Mouse (Mus musculus): Measurements from ENCODE around the gene Ahsg. TPM values are rescaled to one million over a fixed set of nuclear protein-coding genes. Genes with fewer than 3 reads are reported as not detected.

Gene Ahsg
- polyA plus RNA-seq (2015; fragmentation: Nextera tagmentation; extraction: Ambion mirVana): 0.24 TPM in 1 of 2 replicates, not detected in the other

GRCm38 (mm10) chr16:22890683-22891510, at the start of gene Ahsg:
Ahsg (plus strand) TSS chr16:22891277.
- H3K27ac ChIP-seq: no peak within 1 kb of the TSS
- 90% methylated on average over 11 of the region's 11 CpGs for WGBS
- no peak within 1 kb of the TSS for H3K9ac ChIP-seq (replicated peaks)
- no peaks in the 10 kb centered on the region for H3K9me3 ChIP-seq
- ATAC-seq: no peak
- no peaks in the 10 kb centered on the region for H3K36me3 ChIP-seq
- H3K4me1 ChIP-seq (replicated peaks): no peaks in the 10 kb centered on the region
- H3K27me3 ChIP-seq: no peaks in the 10 kb centered on the region
- H3K4me2 ChIP-seq (replicated peaks): no peak within 1 kb of the TSS
- H3K4me3 ChIP-seq (replicated peaks): no peak within 1 kb of the TSS

DNA sequence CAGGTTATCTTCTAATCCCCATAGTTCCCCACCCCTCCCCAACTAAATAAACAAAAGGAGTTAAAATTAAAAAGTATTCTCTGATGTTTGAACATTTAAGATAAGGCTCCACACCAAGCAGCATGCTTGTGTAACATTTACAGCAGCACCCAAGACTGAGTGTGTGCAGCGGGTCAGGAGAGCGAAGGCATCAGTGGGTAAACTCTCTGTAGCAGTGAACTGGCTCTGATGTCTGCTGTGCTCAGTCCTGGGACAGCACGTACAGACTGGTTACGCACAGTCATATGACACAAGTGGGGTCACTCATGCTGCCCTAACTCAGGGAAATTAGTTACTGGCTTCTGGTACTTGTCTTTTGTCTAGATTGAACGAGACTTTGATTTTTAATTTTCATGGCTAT, 48.2 kb upstream of the Ahsg start:
- H3K9me3 ChIP-seq: no peaks in the 10 kb centered on the region
- H3K4me3 ChIP-seq (replicated peaks): no peak overlapping the region
- no peak overlapping the region for H3K9ac ChIP-seq (replicated peaks)
- peaks cover 6% of the 10 kb centered on the region; the same call in 1 of the 2 replicates for H3K4me1 ChIP-seq (replicated peaks)
- H3K27me3 ChIP-seq: no peaks in the 10 kb centered on the region
- H3K4me2 ChIP-seq (replicated peaks): no peak overlapping the region
- 96% methylated on average over 5 of the region's 5 CpGs for WGBS
- H3K27ac ChIP-seq: no peak overlapping the region
- no peak for ATAC-seq
- peaks cover 16% of the 10 kb centered on the region for H3K36me3 ChIP-seq

GRCm38 (mm10) chr16:22844061-22844801, 46.8 kb upstream of the Ahsg start:
- peak overlapping the region; percentile 49 for H3K4me3 ChIP-seq (replicated peaks)
- H3K27ac ChIP-seq: 0 out of 2 replicates have a peak overlapping the region, but pooled peaks have one; percentile 20
- 7% methylated on average over 26 of the region's 26 CpGs for WGBS
- peaks cover 10% of the 10 kb centered on the region; the same call in 1 of the 2 replicates for H3K36me3 ChIP-seq
- H3K4me2 ChIP-seq (replicated peaks): peak overlapping the region; percentile 67
- H3K9ac ChIP-seq (replicated peaks): peak overlapping the region; percentile 73
- peaks cover 6% of the 10 kb centered on the region; the same call in 1 of the 2 replicates for H3K4me1 ChIP-seq (replicated peaks)
- ATAC-seq: peak; percentile 99
- H3K27me3 ChIP-seq: no peaks in the 10 kb centered on the region
- H3K9me3 ChIP-seq: no peaks in the 10 kb centered on the region

GRCm38 (mm10) chr16:22844834-22845233, 46.2 kb upstream of the Ahsg start:
- no peaks in the 10 kb centered on the region for H3K27me3 ChIP-seq
- peaks cover 6% of the 10 kb centered on the region; the same call in 1 of the 2 replicates for H3K4me1 ChIP-seq (replicated peaks)
- H3K36me3 ChIP-seq: peaks cover 4% of the 10 kb centered on the region; the same call in 1 of the 2 replicates
- H3K4me2 ChIP-seq (replicated peaks): peak overlapping the region; percentile 67
- H3K27ac ChIP-seq: no peak overlapping the region
- ATAC-seq: peak; percentile 9; the same call in 1 of the 2 replicates
- no peak overlapping the region for H3K9ac ChIP-seq (replicated peaks)
- WGBS: 79% methylated on average over 5 of the region's 5 CpGs
- H3K9me3 ChIP-seq: no peaks in the 10 kb centered on the region
- H3K4me3 ChIP-seq (replicated peaks): peak overlapping the region; percentile 49

DNA sequence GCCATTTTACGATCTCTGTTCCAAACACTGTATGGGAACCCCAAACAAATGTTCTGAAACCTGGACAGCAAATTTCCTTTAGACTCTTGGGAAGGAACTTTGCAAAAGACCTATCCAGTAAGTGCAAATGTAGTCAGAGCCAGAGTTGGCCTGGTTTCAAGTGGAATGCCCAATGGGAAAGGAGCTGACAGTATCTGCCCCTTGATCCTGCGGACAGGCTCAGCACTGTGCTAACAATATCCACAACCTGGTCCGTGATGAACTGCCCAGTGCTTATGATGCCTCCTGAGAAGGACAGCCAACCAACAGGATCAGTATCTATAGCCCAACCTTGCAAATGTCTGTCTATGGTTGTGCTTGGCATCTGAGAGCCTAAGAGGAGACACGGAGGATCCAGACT, 45.6 kb upstream of the Ahsg start:
- ATAC-seq: no peak

DNA sequence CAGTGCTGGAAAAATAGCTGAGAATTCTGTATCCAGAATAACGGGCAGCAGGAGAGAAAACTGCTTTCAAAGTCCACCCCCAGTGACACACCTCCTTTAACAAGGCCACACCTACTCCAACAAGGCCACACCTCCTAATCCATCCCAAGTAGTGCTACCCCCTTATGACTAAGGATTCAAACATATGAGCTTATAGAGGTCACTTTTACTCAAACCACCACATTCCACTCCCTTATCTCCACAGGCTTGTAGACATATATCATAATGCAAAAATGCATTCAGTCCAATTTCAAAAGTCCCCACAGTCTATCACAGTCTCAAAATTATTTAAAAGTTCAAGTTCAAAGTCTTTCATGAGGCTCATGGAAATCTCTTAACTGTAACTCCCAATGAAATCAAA, 43.4 kb upstream of the Ahsg start:
- ATAC-seq: no peak
- no peak overlapping the region for H3K4me3 ChIP-seq (replicated peaks)
- WGBS: 93% methylated on average over 1 of the region's 1 CpGs

More for the DNA sequence above, 45.6 kb upstream of the Ahsg start:
- Histone ChIP-seq H3K27me3 (no peaks in the 10 kb centered on the region), H3K4me1 (replicated peaks) (peaks cover 6% of the 10 kb centered on the region; the same call in 1 of the 2 replicates), H3K36me3 (no peaks in the 10 kb centered on the region), H3K4me3 (replicated peaks) (no peak overlapping the region), H3K27ac (no peak overlapping the region), H3K9ac (replicated peaks) (no peak overlapping the region), H3K9me3 (no peaks in the 10 kb centered on the region), H3K4me2 (replicated peaks) (no peak overlapping the region)
- 89% methylated on average over 4 of the region's 4 CpGs for WGBS

DNA sequence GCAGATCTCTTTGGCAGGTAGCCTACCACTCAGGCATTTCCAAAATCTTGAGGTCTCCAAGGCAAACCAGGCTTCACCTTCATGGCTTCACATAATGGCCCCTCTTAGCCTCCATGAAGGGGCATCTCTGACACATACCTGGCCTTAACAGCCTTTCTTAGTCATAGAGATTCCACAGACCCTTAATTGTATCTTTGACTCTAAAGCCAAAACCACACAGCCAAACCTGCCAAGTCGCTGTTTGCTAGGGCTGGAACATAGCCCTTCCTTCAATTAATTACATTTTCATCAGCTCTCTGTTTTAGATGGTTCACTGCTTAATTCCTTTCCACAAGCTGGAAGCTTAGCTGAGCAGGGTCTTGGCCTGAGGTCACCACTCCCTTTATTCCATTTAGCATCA, 42.7 kb upstream of the Ahsg start:
- H3K27ac ChIP-seq: no peak overlapping the region
- 88% methylated on average over 1 of the region's 1 CpGs for WGBS

More for the DNA sequence above, 43.4 kb upstream of the Ahsg start:
- peaks cover 6% of the 10 kb centered on the region; the same call in 1 of the 2 replicates for H3K4me1 ChIP-seq (replicated peaks)
- H3K27ac ChIP-seq: no peak overlapping the region
- no peak overlapping the region for H3K4me2 ChIP-seq (replicated peaks)
- H3K9me3 ChIP-seq: no peaks in the 10 kb centered on the region
- no peak overlapping the region for H3K9ac ChIP-seq (replicated peaks)
- no peaks in the 10 kb centered on the region for H3K27me3 ChIP-seq
- H3K36me3 ChIP-seq: no peaks in the 10 kb centered on the region

DNA sequence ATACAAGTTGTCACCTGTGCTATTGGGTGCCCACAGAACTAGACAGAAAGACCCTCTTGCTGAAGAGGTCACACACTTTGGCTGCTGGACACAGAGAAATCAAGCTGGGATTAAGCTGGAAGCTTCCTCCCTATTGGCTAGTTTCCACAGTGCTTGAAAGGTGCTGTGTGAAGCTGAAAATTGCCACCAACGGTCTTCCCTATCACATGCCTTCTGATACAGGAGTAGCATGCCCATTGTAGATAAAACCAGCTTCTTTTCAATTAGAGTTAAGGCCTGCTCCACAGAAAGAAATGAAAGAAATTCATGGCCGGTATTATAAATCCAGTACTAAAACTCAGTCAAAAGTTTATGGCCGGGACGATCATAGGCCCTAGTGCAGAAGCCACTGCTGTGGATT, 38.4 kb upstream of the Ahsg start:
- Histone ChIP-seq H3K9ac (replicated peaks) (no peak overlapping the region), H3K27ac (no peak overlapping the region), H3K9me3 (no peaks in the 10 kb centered on the region), H3K4me3 (replicated peaks) (no peak overlapping the region), H3K4me2 (replicated peaks) (no peak overlapping the region), H3K4me1 (replicated peaks) (peaks cover 8% of the 10 kb centered on the region), H3K27me3 (no peaks in the 10 kb centered on the region), H3K36me3 (no peaks in the 10 kb centered on the region)
- ATAC-seq: no peak
- 94% methylated on average over 4 of the region's 4 CpGs for WGBS

More for the DNA sequence above, 42.7 kb upstream of the Ahsg start:
- H3K4me3 ChIP-seq (replicated peaks): no peak overlapping the region
- peaks cover 6% of the 10 kb centered on the region; the same call in 1 of the 2 replicates for H3K4me1 ChIP-seq (replicated peaks)
- H3K4me2 ChIP-seq (replicated peaks): no peak overlapping the region
- H3K9me3 ChIP-seq: no peaks in the 10 kb centered on the region
- no peak overlapping the region for H3K9ac ChIP-seq (replicated peaks)
- H3K36me3 ChIP-seq: no peaks in the 10 kb centered on the region
- ATAC-seq: no peak
- no peaks in the 10 kb centered on the region for H3K27me3 ChIP-seq

DNA sequence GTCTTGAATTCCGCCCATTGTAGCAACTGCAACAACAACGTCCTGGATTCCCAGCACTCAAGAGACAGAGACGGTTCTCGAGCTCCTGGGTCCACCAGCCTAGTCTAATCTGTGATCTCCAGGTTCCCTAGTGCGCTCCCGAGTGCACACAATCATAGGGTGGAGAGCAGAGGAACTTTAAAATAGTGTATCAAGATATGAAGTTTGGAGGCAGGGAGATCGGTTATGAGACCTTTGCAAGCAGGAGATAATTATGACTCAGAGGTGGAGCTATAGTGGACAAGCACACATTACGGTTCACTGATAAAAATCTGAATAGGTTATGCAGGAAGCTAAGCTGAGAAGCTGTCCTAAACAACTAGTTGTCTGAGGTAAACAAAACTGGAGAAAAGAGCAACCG, 34.3 kb upstream of the Ahsg start:
- peak overlapping the region; percentile 69 for H3K9ac ChIP-seq (replicated peaks)
- no peak for ATAC-seq
- peak overlapping the region; percentile 85 for H3K4me2 ChIP-seq (replicated peaks)
- peaks cover 16% of the 10 kb centered on the region for H3K4me1 ChIP-seq (replicated peaks)
- H3K27me3 ChIP-seq: no peaks in the 10 kb centered on the region
- H3K9me3 ChIP-seq: no peaks in the 10 kb centered on the region
- H3K4me3 ChIP-seq (replicated peaks): peak overlapping the region; percentile 65
- peak overlapping the region; percentile 67 for H3K27ac ChIP-seq
- H3K36me3 ChIP-seq: no peaks in the 10 kb centered on the region
- 16% methylated on average over 9 of the region's 9 CpGs for WGBS

DNA sequence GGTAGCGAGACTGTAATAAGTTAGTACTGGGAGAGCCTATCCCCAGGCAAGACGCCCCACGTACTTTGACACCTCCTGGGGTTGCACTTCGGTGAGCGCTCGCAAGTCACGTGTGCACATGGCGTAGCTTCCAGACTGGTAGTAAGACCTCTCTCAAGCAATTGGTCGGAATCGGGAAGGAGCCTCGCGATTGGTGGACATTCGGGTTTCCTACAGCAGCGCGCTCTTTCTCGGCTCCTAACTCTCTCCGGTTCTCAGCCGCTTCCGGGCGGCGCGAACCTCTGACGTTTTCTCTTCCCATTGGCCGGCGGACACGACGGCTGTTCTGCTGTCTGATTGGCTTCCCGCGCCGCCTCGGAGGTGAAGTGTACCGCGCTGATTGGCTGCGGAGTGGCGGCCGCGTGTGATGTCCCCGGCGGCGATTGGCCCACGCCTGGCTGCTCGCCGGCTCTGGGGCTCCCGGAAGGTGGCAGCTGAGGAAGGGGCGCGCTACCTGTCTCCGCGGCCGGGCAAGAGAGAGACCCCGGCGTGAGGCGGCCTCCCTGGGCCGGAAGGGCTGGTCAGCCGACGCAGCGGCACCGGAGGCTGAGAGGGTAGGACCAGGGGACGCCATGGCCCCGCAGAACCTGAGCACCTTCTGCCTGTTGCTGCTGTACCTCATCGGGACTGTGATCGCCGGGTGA, 33.5 kb upstream of the Ahsg start, which contains the start of the genes Tbccd1 and Dnajb11:
TSS of gene Tbccd1 (minus strand) at position 239 of the 683 bp plus-strand sequence.
TSS of gene Dnajb11 (plus strand) at position 415 of the 683 bp plus-strand sequence.
- WGBS: under 1% methylated on average over 60 of the region's 62 CpGs
- ATAC-seq: peak; percentile 100
- Histone ChIP-seq H3K27ac (peak within 1 kb of the TSS; percentile 67), H3K4me3 (replicated peaks) (peak within 1 kb of the TSS; percentile 65), H3K4me2 (replicated peaks) (peak within 1 kb of the TSS; percentile 85), H3K27me3 (no peaks in the 10 kb centered on the region), H3K36me3 (peaks cover 3% of the 10 kb centered on the region), H3K9me3 (no peaks in the 10 kb centered on the region), H3K9ac (replicated peaks) (peak within 1 kb of the TSS; percentile 78), H3K4me1 (replicated peaks) (peaks cover 16% of the 10 kb centered on the region)

GRCm38 (mm10) chr16:22872397-22872796, 18.7 kb upstream of the Ahsg start:
- Histone ChIP-seq H3K4me2 (replicated peaks) (no peak overlapping the region), H3K4me3 (replicated peaks) (no peak overlapping the region), H3K27ac (no peak overlapping the region), H3K9ac (replicated peaks) (no peak overlapping the region), H3K36me3 (peaks cover 63% of the 10 kb centered on the region), H3K4me1 (replicated peaks) (no peaks in the 10 kb centered on the region), H3K9me3 (no peaks in the 10 kb centered on the region), H3K27me3 (no peaks in the 10 kb centered on the region)
- 90% methylated on average over 8 of the region's 8 CpGs for WGBS
- no peak for ATAC-seq

Data from midbrain, embryonic 13.5 days (tissue).